Mouse (Mus musculus) hindlimb bud, embryonic 11.5 days (tissue): ENCODE measurements around the gene Hsd17b14.
A peak's percentile ranks its signal among the peaks of the same experiment; 100 is the strongest.

Experiments
- DNase-seq: peaks from one replicate; pipeline ENCODE4 v3.0.0-alpha.2; 2012; ENCODE audit warnings: low read depth, low spot score; ENCODE audit errors: extremely low spot score

Hsd17b14 gene

DNA sequence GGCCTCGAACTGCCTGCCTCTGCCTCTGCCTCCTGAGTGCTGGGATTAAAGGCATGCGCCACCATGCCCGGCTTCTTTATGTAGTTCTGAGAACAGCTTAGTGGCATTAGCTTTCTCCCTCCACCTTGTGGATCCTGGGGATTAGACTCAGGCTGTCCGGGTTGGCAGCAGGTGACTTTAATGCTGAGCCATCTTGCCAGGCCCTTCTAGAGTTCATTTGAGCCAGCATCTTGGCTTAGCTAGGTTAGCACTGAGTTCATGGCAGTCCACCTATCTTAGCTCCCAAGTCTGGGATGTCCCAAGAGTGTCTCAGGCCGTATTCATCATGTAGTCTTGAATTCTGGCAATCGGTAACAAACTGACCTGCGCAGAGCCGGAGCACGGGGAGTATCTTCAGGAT is 10.8 kb downstream of the Hsd17b14 start:
- no peak for DNase-seq

DNA sequence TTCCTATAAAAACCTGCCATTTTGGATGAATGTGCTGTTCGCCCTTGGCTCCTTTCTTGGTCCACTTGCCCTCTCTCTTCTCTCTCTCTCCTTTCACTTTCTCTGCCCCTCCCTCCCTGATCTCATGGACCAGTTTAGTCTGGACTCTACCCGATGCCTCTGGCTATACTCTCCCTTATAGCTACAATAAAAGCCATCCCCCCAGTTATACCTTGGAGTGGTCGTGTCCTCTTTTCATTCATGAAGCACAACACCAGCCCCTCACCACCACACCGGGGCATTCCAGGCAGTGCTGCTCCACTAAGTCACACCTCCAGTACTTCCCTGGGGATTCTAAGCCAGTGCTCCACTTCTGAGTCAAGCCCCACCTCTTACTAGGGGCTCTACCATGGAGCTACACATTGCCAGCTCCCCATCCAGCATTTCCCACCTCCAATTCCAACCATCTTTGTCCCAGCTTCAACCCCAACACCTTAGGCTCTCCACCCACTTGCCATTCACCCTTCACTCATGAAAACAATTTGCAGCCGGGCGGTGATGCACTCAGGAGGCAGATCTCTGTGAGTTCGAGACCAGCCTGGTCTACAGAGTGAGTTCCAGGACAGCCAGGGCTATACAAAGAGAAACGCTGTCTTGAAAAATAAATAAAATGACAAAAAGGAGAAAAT is 12.6 kb downstream of the Hsd17b14 start:
- no peak for DNase-seq

DNA sequence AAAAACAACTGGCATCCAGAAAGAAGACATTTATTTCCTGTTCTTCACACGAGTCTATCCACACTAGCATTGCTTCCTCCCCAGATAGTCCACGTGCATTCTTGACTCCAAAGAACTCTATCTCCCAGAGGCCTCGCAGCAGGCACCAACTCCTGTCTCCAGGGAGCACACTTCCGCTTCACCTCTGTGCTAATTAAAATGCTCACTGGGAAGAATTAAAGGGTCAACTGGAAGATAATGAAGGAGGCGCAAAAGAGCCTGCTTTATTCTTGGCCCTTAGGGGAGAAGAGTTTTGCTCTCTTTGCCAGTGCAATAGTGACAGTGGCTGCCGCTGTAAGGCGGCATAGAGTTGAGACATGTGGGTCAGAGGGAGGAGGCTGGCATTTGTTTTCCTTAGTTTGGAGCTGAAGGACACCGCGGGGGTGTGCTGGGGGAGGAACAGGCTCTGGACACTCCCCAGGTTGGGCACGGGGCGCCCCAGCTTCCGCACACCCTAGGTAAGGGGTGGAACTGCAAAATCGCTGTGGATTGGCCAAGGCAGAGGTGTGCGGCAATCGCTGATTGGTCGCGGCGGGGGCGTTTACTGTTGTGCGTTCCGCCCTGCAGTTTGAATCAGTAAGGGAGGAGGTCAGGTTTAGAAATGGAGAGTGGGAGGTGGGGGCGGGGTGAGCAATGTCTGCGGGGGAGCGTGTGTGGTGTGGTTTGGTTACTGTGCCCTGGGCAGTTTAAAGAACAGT is 13.3 kb downstream of the Hsd17b14 start:
- DNase-seq, result no peak

DNA sequence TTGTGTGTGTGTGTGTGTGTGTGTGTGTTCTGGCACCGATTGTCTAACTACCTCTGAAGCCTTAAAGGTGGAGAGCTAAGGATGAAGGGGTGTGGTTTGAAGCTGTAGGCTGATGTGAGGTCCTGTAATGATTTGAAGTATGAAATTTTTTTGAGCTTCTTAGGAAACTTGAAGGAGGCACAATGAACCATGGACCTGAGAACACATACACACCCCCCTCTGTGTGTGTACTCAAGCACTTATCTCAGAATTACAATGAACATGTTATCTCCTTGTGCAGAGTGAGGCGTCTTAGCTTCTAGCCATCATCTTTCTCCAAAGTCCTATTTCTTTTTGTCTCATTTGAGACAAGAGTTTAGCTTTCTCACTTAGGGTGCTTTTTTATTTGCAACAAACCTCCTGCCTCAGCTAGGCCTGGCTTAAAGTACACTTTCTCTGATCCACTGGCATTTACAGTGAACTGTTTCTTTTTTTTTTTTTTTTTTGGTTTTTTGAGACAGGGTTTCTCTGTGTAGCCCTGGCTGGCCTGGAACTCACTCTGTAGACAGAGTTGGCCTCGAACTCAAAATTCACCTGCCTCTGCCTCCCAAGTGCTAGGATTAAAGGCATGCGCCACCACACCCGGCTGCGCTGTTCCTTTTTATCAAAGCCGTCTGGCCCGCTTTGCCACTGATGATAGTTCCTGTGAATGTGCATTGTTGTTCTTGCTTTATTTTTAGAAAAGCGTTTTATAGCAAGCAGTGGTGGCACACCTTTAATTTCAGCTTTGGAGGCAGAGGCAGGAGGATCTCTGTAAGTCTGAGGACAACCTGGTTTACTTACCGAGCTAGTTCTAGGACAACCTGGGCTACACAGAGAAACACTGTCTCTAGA is 14.1 kb downstream of the Hsd17b14 start:
- no peak for DNase-seq

DNA sequence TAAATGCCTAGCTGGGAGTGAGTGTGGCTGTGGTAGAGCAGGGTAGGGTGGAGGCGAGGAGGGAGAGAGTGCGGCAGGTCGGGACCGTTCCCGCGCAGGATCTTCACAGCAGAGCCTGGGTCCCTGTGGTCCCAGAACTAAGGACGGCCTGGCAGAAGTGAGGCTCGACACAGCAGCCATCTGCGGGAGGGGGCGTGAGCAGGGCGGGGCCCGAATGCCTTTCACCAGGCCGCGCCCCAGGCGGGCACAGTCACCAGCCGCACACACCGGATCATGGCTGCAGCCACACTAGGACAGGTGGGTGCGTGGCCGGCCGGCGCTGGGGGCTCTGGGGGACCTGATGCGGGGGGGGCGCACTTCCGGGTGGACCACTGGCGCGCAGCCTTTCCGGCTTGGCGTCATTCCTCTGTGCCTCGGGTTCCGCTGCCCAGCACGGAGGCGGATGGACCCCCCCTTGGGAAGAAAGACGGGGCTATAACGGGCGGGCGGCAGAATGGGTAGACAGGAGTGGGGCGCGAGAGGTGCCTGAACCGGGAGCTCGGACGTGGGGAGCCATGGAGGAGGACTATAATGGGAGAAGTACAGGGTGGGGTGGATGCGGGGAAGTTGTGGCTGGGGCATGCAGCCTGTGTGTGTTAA is 15.5 kb downstream of the Hsd17b14 start, which contains the start of gene Bcat2:
Gene Bcat2 (plus strand): TSS at position 51 of the 639 bp plus-strand sequence.
- no peak for DNase-seq

DNA sequence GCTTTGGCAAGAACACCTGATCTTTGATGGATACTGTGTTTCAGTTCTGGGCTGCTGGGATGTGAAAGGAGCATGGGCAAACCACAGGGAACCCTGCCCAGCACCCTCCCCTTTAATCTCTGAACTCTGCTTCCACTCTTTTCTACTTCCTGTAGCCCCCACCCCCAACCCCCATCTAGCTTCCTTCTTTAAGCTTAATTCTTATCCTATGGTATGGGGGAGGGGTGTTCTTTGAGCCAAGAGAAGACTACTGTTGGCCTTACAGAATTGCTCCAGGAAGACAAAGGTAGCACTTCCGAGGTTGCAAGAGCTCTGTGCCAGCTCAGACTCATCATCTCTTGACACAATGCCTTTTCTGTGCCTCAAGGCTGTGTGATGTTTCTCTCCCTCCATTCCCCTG is 17.3 kb downstream of the Hsd17b14 start:
- no peak for DNase-seq

DNA sequence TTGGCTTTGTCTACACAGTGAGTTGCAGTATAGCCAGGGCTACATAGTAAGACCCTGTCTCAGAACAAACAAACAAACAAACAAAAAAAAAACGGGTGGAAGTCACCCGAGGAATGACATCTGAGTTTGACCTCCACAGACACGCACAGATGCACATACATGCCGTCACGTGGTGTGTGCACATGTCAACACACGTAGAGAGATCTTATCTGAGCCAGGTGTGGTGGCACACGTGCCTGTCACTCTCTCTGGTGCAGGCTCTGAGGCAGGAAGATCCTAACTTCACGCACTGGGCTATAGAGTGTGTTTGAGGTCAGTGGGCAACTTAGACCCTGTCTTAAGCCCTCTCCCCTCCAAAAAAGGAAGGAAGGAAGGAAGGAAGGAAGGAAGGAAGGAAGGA is 19.3 kb downstream of the Hsd17b14 start:
- DNase-seq, result no peak

DNA sequence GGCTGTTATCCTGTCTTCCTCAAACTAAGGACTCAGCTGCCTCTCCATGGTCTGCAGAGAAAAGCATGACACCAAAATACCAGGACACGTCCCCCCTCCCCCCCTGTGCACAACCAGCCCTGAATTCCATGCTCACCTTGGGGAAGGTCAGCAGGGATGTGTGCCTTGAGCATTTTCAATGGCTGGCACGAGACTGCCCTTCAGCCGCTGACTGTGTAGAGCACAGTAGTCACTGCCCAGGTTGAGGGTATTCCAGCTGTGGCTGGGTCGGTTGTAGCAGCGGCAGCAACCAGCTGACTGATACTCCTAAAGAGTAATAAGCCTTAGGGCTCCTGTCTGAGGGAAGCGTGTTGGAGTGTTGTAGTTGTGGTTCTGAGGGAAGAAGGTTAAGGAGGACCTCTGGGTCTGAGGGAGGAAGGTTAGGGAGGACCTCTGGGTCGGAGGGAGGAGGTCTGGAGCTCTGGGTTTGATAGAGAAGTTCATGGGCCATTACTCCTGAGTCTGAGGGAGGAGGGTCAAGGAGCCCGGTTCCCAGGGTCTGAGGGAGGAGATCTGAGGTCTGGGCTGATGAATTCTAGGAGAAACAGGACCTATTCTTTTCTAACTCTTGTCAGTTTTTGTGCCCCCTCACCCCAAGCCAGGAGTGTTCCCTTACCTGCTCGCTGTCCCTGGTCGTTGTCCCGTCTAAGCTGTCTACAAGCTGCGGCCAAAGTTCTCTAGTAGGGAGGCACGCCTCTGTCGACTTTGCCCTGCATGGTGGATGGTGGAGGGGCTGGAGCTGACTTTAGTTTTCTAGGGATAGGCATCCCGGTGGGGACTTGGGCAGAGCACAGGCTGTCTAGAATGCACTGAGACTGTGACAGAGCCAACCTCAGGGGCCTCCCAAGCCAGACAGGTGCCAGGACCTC is 20.0 kb downstream of the Hsd17b14 start:
- no peak for DNase-seq

DNA sequence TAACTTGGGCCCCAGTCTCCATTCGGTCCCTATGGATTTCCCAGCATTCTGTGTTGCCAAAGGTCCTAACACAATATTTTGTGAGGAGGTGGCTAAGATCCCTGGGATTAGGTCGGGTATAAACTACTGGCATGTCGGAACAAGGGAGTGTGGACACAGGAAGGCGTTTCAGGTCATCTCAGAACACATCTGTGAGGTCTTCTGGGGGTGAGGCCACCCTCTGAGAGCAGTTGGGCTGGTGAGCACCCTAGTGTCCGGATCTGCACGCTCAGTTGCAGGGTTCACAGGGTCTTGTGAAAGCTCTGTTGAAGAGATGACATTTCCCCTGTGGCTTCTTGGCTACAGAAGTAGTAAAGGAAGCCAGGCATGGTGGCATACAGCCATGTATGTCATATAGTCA is 31.2 kb downstream of the Hsd17b14 start:
- DNase-seq, result no peak

DNA sequence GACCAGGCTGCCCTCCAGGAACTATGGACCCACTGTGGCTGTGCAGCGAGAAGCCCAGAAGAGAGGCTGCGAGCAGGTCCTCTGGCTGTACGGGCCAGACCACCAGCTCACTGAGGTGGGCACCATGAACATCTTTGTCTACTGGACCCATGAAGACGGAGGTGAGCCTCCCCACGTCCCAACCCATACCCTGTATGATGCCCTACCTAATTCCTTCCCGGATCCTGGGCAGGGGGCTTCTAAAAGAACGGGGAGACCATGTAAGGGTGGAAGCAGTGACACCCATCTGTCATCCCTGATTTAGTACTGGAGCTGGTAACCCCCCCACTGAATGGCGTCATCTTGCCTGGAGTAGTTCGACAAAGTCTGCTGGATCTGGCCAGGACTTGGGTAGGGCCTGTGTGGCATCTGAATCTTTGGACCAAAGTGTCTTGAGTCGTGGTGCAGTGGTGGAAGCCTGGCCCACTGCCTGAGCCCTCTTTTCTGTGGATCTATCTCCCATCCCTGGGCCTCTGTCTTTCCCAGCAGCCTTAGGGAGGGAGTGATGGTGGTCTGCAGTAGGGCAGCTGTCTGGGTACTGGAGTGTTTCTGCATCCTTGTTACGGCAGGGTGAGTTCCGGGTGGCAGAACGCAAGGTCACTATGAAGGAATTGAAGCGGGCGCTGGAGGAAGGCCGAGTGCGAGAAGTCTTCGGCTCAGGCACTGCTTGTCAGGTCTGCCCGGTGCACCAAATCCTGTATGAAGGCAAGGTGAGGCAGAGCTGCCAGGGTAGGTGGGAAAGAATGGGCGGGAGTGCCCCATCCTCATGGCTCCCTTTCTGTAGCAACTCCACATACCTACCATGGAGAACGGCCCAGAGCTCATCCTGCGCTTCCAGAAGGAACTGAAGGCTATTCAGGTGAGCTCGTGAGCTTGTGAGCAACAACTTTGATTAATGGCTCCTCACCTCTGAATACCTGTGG is 33.2 kb downstream of the Hsd17b14 start:
- DNase-seq, result no peak

DNA sequence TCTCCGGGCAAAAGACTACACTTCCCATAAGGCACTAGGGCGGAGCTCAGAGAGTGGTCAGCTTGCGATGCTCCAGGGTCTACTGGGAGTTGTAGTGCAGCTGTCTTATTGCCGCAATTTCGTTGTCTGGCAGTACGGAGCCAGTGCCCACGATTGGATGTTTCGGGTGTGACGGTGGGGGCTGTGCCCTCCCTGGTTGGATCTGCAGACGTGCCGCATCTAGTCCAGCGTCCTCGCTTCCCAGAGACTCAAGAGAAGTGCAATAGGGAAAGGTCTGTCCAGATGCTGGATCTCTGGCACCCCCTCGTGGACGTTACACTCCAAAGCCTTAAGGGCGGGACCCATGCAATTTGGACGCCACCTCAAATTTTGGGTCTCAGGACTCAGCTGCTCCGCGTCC is 34.5 kb downstream of the Hsd17b14 start:
- DNase-seq, result peak; percentile 95

DNA sequence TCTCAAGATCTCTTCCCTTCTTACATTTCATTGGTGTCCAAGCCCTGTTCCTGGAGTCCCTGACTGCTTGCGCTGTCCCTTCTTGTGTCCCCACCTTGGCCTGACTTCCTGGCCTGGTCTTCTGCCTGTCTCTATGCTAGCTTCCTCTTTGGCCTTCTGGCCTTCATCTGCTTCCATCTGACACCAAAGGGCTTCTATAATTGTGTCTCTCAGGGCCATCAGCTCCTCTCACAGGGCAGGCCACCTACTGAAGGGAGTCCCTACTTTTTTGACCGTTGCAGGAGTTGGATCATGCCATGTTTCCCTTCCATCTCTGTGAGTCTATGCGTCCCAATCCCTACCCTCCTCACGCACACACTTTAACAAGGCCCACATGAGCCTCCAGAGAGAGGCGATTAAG is 35.2 kb downstream of the Hsd17b14 start:
- DNase-seq, result no peak

DNA sequence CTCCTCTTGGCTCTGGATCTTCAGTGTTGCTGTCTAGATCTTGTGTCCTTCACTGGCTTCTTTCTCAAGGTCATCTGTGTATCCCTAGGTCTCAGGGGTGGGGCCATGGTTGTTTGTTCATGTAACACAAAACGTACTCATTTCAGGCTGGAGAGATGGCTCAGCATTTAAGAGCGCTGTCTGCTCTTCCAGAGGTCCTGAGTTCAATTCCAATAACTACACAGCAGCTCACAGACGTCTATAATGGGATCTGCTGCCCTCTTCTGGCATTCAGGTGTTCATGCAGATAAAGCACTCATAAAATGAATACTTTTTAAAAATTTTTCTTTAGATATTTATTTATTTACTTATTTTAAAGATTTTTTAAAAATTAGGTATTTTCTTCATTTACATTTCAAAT is 36.2 kb downstream of the Hsd17b14 start:
- no peak for DNase-seq

DNA sequence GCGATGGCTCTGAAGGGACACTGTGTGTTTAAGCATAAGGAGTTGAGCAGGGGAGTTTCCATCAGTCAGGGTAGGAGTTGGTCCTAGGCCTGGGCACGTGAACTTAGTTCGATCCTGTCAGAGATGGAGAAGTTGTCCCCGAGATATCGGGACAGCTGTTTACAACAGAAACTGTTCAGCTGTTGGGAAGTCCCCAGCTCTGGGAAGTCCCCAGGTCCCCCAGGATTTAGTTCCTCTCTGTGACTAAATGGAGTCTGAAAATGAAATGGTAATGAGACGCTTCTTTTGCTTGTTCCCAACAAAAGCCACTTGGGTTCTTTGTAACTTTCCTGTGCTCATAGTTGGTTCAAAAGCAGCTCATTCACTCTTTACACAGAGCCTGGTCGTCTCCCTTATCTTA is 37.2 kb downstream of the Hsd17b14 start:
- DNase-seq, result no peak

DNA sequence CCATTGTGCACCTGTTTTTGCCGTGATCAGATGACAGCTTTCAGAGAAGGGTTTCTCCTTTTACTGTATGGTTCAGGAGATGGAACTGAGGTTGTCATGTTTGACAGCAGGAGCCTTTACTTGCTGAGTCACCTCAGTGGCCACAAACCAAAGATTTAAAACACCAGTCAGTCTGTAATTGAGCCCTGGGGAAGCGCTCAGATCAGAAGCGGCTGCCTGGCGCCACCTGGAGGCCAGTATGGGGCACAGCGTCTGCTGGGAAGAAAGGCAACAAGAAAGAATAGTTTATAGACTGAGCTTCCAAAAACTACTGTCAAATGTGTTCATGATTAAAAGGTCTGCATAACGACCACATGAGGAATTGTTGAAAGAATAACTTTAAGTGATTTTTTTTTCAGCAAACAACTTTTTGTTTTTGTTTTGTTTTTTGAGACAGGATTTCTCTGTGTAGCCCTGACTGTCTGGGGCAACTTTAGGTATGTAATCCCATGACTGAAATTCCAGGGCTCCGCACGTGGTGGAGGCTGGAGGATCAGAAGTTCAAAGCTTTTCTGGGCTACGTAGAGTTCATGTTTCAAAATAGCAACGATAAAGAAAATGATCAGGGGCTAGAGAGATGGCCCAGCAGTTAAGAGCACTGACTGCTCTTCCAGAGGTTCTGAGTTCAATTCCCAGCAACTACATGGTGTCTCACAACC is 38.6 kb downstream of the Hsd17b14 start:
- peak; percentile 46 for DNase-seq

DNA sequence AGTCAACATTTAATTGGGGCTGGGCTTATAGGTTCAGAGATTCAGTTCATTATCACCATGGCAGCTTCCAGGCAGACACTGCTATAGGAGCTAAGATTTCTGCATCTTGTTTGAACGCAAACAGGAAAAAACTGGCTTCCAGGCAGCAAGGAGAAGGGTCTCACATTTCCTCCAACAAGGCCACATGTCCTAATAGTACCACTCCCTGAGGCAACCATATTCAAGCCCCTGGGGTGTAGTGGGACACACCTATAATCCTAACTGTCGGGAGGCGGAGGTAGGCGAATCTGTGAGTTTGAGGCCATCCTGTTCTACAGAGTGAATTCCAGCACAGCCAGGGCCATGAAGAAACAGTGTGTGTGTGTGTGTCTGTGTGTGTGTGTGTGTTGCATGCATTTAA is 40.5 kb downstream of the Hsd17b14 start:
- no peak for DNase-seq

DNA sequence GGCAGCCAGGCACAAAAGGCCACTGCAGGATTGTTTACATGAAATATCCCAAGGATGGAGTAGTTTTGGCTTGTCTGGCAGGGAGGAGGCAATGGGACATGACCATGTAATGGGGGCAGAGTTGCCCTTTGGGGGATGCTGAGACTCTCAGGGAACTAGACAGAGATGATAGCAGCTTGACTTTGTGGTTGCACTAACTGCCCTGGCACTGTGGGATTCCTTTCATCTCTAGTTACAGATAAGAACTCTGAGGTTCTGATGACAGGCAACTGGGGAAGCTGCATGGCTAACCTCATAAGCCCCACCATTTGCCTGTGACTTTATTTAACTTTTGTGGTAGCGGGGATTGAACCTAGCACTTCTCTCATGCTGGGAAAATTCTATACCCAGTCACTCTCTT is 41.4 kb downstream of the Hsd17b14 start:
- no peak for DNase-seq

DNA sequence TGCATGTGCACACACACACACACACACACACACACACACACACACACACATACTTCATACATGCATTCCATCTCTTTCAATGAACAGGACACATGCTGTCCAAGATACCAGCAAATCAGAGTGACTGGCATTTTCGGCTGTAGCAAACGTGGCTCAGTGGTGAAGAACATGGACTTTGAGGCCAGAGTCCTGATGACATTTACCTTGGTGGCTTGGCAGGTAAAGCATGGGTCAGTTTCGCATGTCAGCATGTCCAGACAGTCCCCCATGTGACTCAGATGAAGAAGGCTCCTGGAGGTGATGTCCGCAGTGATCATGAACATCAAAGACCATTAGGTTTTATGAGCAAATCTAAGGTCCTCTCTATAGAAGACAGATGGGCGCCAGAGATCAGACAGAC is 42.3 kb downstream of the Hsd17b14 start:
- DNase-seq, result no peak

DNA sequence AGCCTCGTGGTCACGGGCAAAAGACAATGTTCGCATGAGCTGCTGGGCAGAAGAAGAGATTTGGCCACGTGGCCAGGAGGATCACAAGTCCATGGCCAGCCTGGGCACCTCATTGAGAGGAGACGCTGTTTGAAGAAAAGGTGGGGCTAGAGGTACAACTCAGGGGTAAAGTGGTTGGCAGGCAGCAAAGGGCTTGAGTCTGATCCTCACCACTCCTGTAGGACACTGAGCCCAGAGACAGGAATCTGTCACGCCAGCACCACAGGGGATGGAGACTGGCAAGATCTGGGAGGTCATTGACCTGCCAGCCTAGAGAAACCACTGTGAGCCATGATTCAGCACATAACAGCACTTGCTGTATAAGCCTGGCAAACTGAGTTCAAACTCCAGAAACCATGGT is 42.8 kb downstream of the Hsd17b14 start:
- no peak for DNase-seq
